Mouse (Mus musculus): ENCODE results near the gene Rtn4rl1.

Gene Rtn4rl1

GRCm38 (mm10) chr11:75212876-75213275 is 19.3 kb downstream of the Rtn4rl1 start:
- DNase-seq (ENCODE audit: low read depth, low spot score) = no peak

DNA sequence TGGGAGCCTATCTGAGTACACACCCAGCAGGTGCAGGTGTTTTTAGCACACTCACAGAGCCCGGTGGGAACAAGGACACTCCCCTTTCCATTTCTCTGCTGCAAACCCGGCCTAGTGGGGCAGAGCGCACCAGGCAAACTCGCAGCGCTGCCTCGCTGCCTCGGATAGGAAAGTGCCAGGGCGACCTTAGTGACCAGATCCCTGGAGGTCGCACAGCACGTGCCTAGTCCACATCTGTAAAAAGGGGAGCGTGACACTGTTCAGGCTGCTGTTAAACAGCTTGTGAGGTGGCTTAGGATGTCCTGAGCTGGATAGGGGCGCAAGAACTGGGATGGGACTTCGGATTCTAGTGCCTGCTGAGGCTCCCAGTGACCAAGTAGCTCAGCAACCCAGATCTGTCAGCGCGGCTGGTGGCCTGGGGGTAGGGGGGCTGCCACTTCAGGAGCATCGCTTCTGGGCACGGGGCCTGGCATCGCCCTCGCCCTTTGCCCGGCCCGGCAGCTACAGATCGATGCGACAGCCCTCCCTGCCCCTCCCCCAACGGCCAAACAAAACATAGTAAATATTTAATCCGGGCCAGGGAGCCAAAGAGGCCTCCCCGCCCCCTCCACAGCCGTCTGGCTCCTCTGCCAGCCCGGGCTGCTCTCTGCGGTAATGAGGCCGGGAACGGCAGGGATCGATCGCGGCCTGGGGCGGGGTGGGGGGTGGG is 19.9 kb downstream of the Rtn4rl1 start:
- DNase-seq (ENCODE audit: low read depth, low spot score) = no peak

- DNase-seq (ENCODE audit: low read depth, low spot score) = no peak
These were observed 20.7 kb downstream of the Rtn4rl1 start for GRCm38 (mm10) chr11:75214081-75214950.

- DNase-seq (ENCODE audit: low read depth, low spot score) = no peak
These were observed 26.5 kb downstream of the Rtn4rl1 start for GRCm38 (mm10) chr11:75220115-75220514.

DNA sequence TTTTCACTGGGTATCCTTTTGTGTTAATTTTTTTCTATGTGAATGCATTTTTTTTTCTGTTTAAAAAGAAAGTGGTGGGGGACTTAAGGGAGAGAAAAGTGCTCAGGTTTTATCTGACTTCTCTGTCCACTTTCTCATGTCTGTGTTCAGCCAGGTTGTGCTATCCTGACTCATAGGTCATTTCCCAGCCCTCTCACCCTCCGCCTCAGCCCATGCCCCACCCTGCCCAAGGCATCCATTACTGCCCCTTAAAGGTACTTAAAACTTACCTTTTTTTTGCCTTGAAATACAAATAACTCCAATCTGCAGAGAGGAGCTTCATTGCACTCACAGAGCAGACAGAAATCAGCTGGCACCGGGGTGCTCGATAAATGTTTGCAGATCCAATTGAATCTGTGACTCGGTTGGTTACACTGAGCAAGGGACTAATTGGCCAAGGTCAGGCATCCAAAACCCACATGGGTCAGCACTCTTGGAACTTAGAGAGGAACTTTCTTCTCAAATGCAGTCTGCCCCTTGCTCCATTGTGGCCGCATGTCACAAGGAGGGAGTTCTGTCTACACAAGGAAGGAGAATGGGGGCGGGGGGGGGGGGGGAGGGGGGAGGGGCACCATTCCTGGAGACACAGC is 27.0 kb downstream of the Rtn4rl1 start:
- DNase-seq (ENCODE audit: low read depth, low spot score) = no peak

- no peak for DNase-seq (ENCODE audit: low read depth, low spot score)
These were observed 30.5 kb downstream of the Rtn4rl1 start for GRCm38 (mm10) chr11:75224062-75224461.

DNA sequence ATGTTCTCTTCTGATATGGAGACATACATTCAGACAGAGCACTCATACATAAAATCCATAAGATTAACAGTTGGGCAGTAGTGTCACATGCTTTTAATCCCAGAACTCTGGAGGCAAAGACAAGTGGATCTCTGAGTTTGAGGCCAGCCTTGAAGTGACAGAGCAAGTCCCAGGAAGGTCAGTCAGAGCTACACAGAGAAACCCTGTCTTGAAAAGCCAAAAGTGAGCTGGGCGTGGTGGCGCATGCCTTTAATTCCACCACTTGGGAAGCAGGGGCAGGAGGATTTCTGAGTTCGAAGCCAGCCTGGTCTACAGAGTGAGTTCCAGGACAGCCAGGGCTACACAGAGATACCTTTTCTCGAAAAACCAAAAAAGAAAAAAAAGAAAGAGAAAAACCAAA is 31.3 kb downstream of the Rtn4rl1 start:
- DNase-seq (ENCODE audit: low read depth, low spot score) = no peak

- DNase-seq (ENCODE audit: low read depth, low spot score) = no peak
These were observed 34.0 kb downstream of the Rtn4rl1 start for GRCm38 (mm10) chr11:75227632-75228031.

GRCm38 (mm10) chr11:75229289-75229688 is 35.7 kb downstream of the Rtn4rl1 start:
- no peak for DNase-seq (ENCODE audit: low read depth, low spot score)

DNA sequence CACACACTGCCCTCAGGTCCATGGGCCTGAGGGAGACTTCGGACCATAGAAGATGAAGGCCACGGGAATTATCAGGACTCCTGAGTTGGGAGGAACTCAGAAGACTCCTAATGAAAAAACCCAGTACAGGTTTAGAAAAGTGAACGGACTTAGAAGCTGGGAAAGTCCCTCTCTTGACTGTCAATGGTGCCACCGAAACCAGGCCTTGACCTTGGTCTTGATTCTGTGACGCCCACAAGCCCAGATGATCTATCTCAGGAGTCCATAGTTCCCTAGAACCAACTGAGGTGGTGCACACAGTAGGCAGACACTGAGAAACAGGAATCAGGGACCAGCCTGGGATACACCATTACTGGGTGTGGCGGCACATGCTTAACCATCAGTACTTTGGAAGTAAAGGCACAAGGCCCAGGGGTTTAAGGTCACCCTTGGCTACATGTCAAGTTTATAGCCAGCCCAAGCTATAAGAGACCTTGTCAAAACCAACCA is 36.7 kb downstream of the Rtn4rl1 start:
- no peak for DNase-seq (ENCODE audit: low read depth, low spot score)

DNA sequence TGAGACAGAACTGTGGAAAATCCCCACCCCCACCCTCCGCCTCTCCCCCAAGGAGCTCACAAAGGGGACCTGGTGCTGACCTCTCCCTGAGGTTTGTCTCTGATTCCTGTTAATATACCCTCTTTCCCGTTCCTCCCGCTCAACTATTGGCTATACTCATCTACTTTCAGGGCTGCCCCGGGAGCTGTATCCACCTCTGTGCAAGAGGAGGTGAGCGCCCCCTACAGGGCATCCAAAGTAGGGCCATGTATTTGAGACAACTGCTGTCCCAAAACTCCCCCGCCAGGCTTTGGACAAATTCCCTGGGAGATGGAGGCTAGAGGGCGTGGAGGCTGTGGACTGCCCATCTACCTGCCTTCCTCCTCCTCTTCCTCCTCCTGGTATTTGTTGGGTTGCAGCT is 38.2 kb downstream of the Rtn4rl1 start:
- DNase-seq (ENCODE audit: low read depth, low spot score) = peak; percentile 33

GRCm38 (mm10) chr11:75232434-75232833 is 38.9 kb downstream of the Rtn4rl1 start:
- no peak for DNase-seq (ENCODE audit: low read depth, low spot score)

- DNase-seq (ENCODE audit: low read depth, low spot score) = no peak
These were observed 41.2 kb downstream of the Rtn4rl1 start for GRCm38 (mm10) chr11:75234745-75235144.

DNA sequence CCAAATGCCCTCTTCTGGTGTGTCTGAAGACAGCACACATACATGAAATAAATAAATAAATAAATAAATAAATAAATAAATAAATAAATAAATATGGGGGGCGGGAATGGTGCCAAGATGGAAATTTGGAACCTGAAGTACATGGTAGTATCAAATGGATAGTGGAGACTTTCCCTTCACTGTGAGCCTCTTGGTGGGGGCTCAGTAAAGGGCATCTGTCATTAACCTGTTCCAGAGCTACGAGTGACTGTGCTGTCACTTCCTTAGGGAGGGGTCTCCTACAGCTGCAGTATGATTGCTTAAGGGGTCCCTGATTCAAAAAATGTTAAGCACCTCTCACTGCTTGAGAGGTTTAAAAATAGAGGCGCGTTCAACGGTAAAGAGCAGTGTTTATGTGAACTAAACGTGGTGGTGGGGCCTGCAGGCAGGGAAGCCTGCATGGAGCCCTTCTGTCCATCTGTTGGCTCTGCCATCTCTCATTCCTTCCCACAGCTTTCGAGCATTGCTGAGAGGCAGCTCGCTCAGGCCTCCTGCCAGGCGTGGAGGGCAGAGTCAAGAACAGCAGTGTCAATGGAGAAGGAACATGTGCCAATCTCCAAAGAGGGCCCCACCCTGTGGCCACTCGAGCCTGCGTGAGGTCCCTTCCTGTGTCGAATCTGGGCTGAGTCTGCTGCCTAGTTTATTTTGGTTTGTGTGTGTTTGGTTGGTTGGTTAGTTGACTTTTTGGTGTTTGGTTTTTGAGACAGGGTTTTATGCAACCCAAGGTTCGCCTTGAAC is 46.8 kb downstream of the Rtn4rl1 start:
- DNase-seq (ENCODE audit: low read depth, low spot score) = no peak

GRCm38 (mm10) chr11:75242710-75243255 is 49.2 kb downstream of the Rtn4rl1 start:
- DNase-seq (ENCODE audit: low read depth, low spot score) = no peak

- no peak for DNase-seq (ENCODE audit: low read depth, low spot score)
These were observed 51.0 kb downstream of the Rtn4rl1 start for GRCm38 (mm10) chr11:75244368-75245275.

DNA sequence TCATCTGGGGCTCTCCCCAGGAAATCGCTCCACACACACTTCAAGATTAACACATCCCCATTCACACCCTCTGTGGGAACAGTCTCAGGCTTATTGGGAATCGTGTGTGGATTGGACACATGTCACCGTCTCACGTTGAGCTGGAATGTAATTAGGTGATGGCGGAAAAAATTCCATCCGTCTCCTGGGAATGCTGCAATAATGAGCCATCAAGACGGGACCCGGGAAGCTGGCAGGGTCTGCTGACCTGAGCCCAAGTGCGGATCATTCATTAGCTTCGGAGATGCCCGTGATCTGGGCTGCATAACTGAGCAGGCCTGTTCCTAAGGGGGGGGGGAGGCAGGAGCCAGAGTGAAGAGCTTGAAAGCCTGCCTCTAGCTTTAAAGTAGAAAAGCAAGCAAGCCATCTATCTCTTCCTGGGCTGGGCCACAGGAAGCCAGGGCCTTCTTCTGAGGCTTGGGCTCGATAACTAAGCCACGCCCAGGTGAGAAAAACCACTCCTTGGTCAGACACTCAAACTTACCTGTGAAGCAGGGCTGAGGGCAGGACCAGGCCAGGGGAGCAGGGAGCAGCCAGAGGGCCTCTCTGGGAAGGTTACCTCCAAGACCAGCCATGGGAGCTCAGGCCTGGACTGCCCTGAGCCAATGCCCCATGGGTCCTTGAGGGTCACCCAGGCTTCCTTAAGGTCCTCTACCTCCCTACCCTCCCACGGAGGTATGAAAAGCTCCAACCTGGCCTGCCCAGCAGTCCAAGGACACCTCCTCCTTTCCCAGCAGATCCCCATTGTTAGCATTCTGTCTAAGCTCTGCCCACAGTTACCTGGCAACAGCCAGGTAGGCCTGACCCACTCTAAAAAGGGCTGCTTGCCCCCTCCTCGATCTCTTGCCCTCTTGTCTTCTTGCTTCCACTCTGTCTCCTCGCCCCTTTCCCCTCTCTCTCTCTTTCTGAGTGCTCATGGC is 52.1 kb downstream of the Rtn4rl1 start:
- no peak for DNase-seq (ENCODE audit: low read depth, low spot score)

DNA sequence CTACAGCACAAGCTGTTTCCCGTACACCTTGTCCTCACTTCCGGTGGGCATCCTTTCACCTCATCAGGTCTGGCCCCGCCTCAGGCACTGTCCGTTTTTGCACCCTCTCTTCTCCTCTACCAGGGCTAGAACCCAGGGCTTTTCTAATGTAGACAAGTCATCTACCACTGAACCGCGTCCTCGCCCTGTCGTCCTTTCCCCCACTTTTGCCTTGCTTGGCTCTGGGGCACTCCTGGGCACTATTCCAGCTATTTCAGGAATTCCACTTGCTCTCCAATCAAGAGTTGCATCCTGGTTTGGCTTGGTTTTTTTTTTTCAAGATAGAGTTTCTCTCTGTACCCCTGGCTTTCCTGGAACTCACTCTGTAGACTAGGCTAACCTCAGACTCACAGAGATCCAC is 53.0 kb downstream of the Rtn4rl1 start:
- DNase-seq (ENCODE audit: low read depth, low spot score) = peak; percentile 79

DNA sequence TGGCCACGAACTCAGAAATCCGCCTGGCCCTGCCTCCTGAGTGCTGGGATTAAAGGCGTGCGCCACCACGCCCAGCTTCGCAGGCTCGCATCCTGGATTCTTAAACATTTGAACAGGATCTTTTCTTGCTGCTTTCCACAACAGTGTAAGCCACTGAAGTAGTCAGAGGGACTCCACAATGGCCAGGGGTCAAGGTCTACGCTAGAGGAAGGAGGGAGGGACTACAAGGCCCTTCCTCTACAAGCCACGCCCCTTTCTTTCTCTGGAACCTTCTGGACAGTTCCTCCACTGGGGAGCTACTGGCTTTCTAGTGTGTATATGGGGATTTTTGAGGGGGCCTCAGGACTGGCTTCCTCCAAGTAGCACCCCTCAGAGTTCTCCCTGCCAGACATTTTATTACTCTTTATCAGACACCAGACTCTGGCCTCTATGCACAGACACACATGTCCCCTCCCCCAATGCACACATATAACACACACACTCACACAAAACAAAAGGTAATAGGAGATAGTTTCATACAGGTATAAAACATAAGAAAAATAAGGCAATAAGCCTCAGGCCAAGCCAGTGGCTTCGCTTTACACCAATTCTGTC is 53.7 kb downstream of the Rtn4rl1 start:
- peak; percentile 6 for DNase-seq (ENCODE audit: low read depth, low spot score)
